Mouse (Mus musculus) neural tube, embryonic 14.5 days (tissue): ENCODE measurements at regions not wholly inside any gene's neighbourhood (a gene's known extent, or its start where the extent isn't known, plus 50 kb on each side); places are given as distances from the start of the nearest gene placed in this dataset.

Experiments
- ATAC-seq: fragments of 200-750 bp; cut with Nextera tagmentation; 2 replicates; pipeline ENCODE4 v1.8.0; 2017; ENCODE audit warnings: low read depth, mild to moderate bottlenecking, moderate TSS enrichment, moderate library complexity
- H3K27ac ChIP-seq: fragments of 300-500 bp; sonication (generic); 2 replicates; pipeline ENCODE4 v1.5.1; 2014; ENCODE audit warnings: low read depth, mild to moderate bottlenecking, control low read depth, low read length, moderate library complexity, mixed read lengths
- H3K27me3 ChIP-seq: fragments of 300-500 bp; sonication (generic); 2 replicates; pipeline ENCODE4 v1.6.1; 2014; ENCODE audit warnings: low read length; ENCODE audit not compliant: control insufficient read depth, insufficient read depth
- H3K36me3 ChIP-seq: fragments of 300-500 bp; sonication (generic); 2 replicates; pipeline ENCODE4 v1.6.1; 2014; ENCODE audit warnings: low read length, mixed read lengths; ENCODE audit not compliant: control insufficient read depth, insufficient read depth
- H3K4me1 ChIP-seq: fragments of 300-500 bp; sonication (generic); 2 replicates; pipeline ENCODE4 v1.6.1; 2014; ENCODE audit warnings: low read length; ENCODE audit not compliant: control insufficient read depth, insufficient read depth
- H3K4me2 ChIP-seq: fragments of 300-500 bp; sonication (generic); 2 replicates; pipeline ENCODE4 v1.6.1; 2014; ENCODE audit warnings: mild to moderate bottlenecking, low read depth, low read length, control low read depth
- H3K4me3 ChIP-seq: fragments of 300-500 bp; sonication (generic); 2 replicates; pipeline ENCODE4 v1.5.1; 2014; ENCODE audit warnings: low read depth, low read length, control low read depth, mixed read lengths
- H3K9ac ChIP-seq: fragments of 300-500 bp; sonication (generic); replicated peaks from 2 replicates; pipeline ENCODE4 v1.6.1; 2014; ENCODE audit warnings: low read depth, mild to moderate bottlenecking, control low read depth, low read length, mixed read lengths
- H3K9me3 ChIP-seq: fragments of 300-500 bp; sonication (generic); 2 replicates; pipeline ENCODE4 v1.6.1; 2016; ENCODE audit warnings: low read length; ENCODE audit not compliant: control insufficient read depth
- WGBS: fragments of 180-500 bp; shearing (Covaris S2); extraction: QIAGEN DNeasy Blood & Tissue Kit; methylation state at CpG from one replicate; pipeline ENCODE4 v1.1.7; 2014; 5-methylcytosine and 5-hydroxymethylcytosine counted together

- Histone ChIP-seq H3K9me3 (no peaks in the 10 kb centered on the region), H3K4me2 (no peak overlapping the region), H3K9ac (no peak overlapping the region), H3K4me1 (no peaks in the 10 kb centered on the region), H3K27ac (no peak overlapping the region), H3K4me3 (no peak overlapping the region), H3K27me3 (no peaks in the 10 kb centered on the region), H3K36me3 (no peaks in the 10 kb centered on the region)
- WGBS, result 91% methylated on average over 2 of the region's 2 CpGs
- no peak for ATAC-seq
Measured at GRCm38 (mm10) chr14:15698607-15699006, 259.8 kb upstream of the Lrrc3b start.

- no peak overlapping the region for H3K4me2 ChIP-seq
- no peak for ATAC-seq
- WGBS, result 80% methylated on average over 1 of the region's 1 CpGs
- no peaks in the 10 kb centered on the region for H3K36me3 ChIP-seq
- H3K9ac ChIP-seq, result no peak overlapping the region
- H3K4me3 ChIP-seq, result no peak overlapping the region
- no peaks in the 10 kb centered on the region for H3K9me3 ChIP-seq
- no peaks in the 10 kb centered on the region for H3K4me1 ChIP-seq
- H3K27me3 ChIP-seq, result no peaks in the 10 kb centered on the region
- H3K27ac ChIP-seq, result no peak overlapping the region
Measured at GRCm38 (mm10) chr14:15722135-15722534, 283.3 kb upstream of the Lrrc3b start.

GRCm38 (mm10) chr14:15746629-15747238 lies 307.9 kb upstream of the Lrrc3b start:
- Histone ChIP-seq H3K4me2 (no peak overlapping the region), H3K4me1 (no peaks in the 10 kb centered on the region), H3K9ac (no peak overlapping the region), H3K4me3 (no peak overlapping the region), H3K27me3 (no peaks in the 10 kb centered on the region), H3K36me3 (no peaks in the 10 kb centered on the region), H3K27ac (no peak overlapping the region), H3K9me3 (no peaks in the 10 kb centered on the region)
- 90% methylated on average over 5 of the region's 5 CpGs for WGBS
- ATAC-seq, result no peak

- WGBS, result 79% methylated on average over 6 of the region's 6 CpGs
Measured at GRCm38 (mm10) chr14:15769846-15770448, 331.2 kb upstream of the Lrrc3b start.

GRCm38 (mm10) chr14:15784727-15785126 lies 345.9 kb upstream of the Lrrc3b start:
- peak; percentile 83 for ATAC-seq
- H3K27ac ChIP-seq, result peak overlapping the region; percentile 62
- H3K9ac ChIP-seq, result no peak overlapping the region
- no peaks in the 10 kb centered on the region for H3K9me3 ChIP-seq
- no peak overlapping the region for H3K4me3 ChIP-seq
- H3K4me2 ChIP-seq, result no peak overlapping the region
- H3K36me3 ChIP-seq, result no peaks in the 10 kb centered on the region
- H3K4me1 ChIP-seq, result peaks cover 7% of the 10 kb centered on the region; the same call in 1 of the 2 replicates
- 26% methylated on average over 3 of the region's 3 CpGs for WGBS
- no peaks in the 10 kb centered on the region for H3K27me3 ChIP-seq

More at GRCm38 (mm10) chr14:15769846-15770448, 331.2 kb upstream of the Lrrc3b start:
- Histone ChIP-seq H3K27ac (no peak overlapping the region), H3K4me2 (no peak overlapping the region), H3K36me3 (no peaks in the 10 kb centered on the region), H3K4me1 (no peaks in the 10 kb centered on the region), H3K9me3 (no peaks in the 10 kb centered on the region), H3K27me3 (no peaks in the 10 kb centered on the region), H3K4me3 (no peak overlapping the region), H3K9ac (no peak overlapping the region)
- ATAC-seq, result no peak

GRCm38 (mm10) chr14:15785230-15785629 lies 346.4 kb upstream of the Lrrc3b start:
- no peak overlapping the region for H3K9ac ChIP-seq
- H3K9me3 ChIP-seq, result no peaks in the 10 kb centered on the region
- H3K4me2 ChIP-seq, result no peak overlapping the region
- 41% methylated on average over 1 of the region's 1 CpGs for whole genome bisulfite sequencing
- peak overlapping the region; percentile 62; the same call in 1 of the 2 replicates for H3K27ac ChIP-seq
- H3K4me1 ChIP-seq, result peaks cover 7% of the 10 kb centered on the region; the same call in 1 of the 2 replicates
- no peak overlapping the region for H3K4me3 ChIP-seq
- no peaks in the 10 kb centered on the region for H3K27me3 ChIP-seq
- no peaks in the 10 kb centered on the region for H3K36me3 ChIP-seq
- peak; percentile 73 for ATAC-seq

GRCm38 (mm10) chr14:15795698-15796097 lies 356.9 kb upstream of the Lrrc3b start:
- no peak for ATAC-seq
- Histone ChIP-seq H3K27me3 (no peaks in the 10 kb centered on the region), H3K36me3 (no peaks in the 10 kb centered on the region), H3K4me3 (no peak overlapping the region), H3K9ac (no peak overlapping the region), H3K27ac (no peak overlapping the region), H3K4me1 (no peaks in the 10 kb centered on the region), H3K9me3 (no peaks in the 10 kb centered on the region), H3K4me2 (no peak overlapping the region)
- WGBS, result 67% methylated on average over 3 of the region's 3 CpGs

- H3K4me1 ChIP-seq, result no peaks in the 10 kb centered on the region
- no peak overlapping the region for H3K4me3 ChIP-seq
- no peaks in the 10 kb centered on the region for H3K9me3 ChIP-seq
- ATAC-seq, result no peak
- H3K4me2 ChIP-seq, result no peak overlapping the region
- H3K9ac ChIP-seq, result no peak overlapping the region
- no peaks in the 10 kb centered on the region for H3K27me3 ChIP-seq
- H3K36me3 ChIP-seq, result no peaks in the 10 kb centered on the region
- WGBS, result 71% methylated on average over 2 of the region's 2 CpGs
- no peak overlapping the region for H3K27ac ChIP-seq
Measured at GRCm38 (mm10) chr14:15797019-15797418, 358.2 kb upstream of the Lrrc3b start.

GRCm38 (mm10) chr14:15801477-15802099 lies 362.8 kb upstream of the Lrrc3b start:
- H3K9me3 ChIP-seq, result no peaks in the 10 kb centered on the region
- 74% methylated on average over 5 of the region's 5 CpGs for WGBS
- H3K27me3 ChIP-seq, result no peaks in the 10 kb centered on the region
- no peak for ATAC-seq
- H3K9ac ChIP-seq, result no peak overlapping the region
- H3K4me2 ChIP-seq, result no peak overlapping the region
- no peaks in the 10 kb centered on the region for H3K4me1 ChIP-seq
- no peak overlapping the region for H3K4me3 ChIP-seq
- H3K27ac ChIP-seq, result no peak overlapping the region
- no peaks in the 10 kb centered on the region for H3K36me3 ChIP-seq
